Mouse (Mus musculus) cerebellum, adult 2 months (tissue): Measurements from ENCODE around the gene Slc7a14. TPM values are rescaled to one million over a fixed set of nuclear protein-coding genes. Genes with fewer than 3 reads are reported as not detected.
"Not testable (repeated sequence)": the region's sequence is repeated elsewhere in the genome, so short reads cannot be mapped to it uniquely, and the experiment has no call there.

Source experiments
- DNase-seq, 2 experiments: peaks; one replicate each; pipeline ENCODE4 v3.0.0; 2021
- H3K27ac ChIP-seq: fragments of 200-500 bp; 2 replicates; pipeline ENCODE4 v1.5.1; 2012; ENCODE audit warnings: low read length, control low read depth, inconsistent platforms; ENCODE audit not compliant: insufficient read depth
- H3K27me3 ChIP-seq: fragments of 200-500 bp; 2 replicates; pipeline ENCODE4 v1.6.1; 2012; ENCODE audit warnings: inconsistent platforms, mild to moderate bottlenecking, low read length, moderate library complexity; ENCODE audit not compliant: control insufficient read depth, insufficient read depth
- H3K4me1 ChIP-seq: fragments of 200-500 bp; 2 replicates; pipeline ENCODE4 v1.6.1; 2011; ENCODE audit warnings: low read length; ENCODE audit not compliant: control insufficient read depth, insufficient read depth
- H3K4me3 ChIP-seq: fragments of 200-500 bp; replicated peaks from 2 replicates; pipeline ENCODE3; 2011; ENCODE audit warnings: mild to moderate bottlenecking, low read depth, low read length, control low read depth; ENCODE audit not compliant: insufficient read depth
- CTCF ChIP-seq: fragments of 200-500 bp; IDR thresholded peaks from 2 replicates; pipeline ENCODE4 v1.5.1; 2011; ENCODE audit warnings: low read depth, mild to moderate bottlenecking, control low read depth, low read length, moderate library complexity, borderline replicate concordance; ENCODE audit not compliant: insufficient read depth
- POLR2A ChIP-seq: fragments of 200-500 bp; IDR thresholded peaks from 2 replicates; pipeline ENCODE4 v1.6.1; 2011; ENCODE audit warnings: low read length, control low read depth, borderline replicate concordance; ENCODE audit not compliant: insufficient read depth
- WGBS: fragments of 180-500 bp; shearing (Covaris S2); methylation state at CpG from one replicate; pipeline ENCODE4 v1.1.7; 2018; 5-methylcytosine and 5-hydroxymethylcytosine counted together
- polyA plus RNA-seq: library from polyadenylated mRNA; depleted of rRNA; stranded (reverse); fragments of >200 nt; gene quantifications from 2 replicates; pipeline ENCODE4 v1.2.3, GENCODE M21; 2012

The Slc7a14 gene
- polyA plus RNA-seq, 1 experiment: 30.0 TPM

DNA sequence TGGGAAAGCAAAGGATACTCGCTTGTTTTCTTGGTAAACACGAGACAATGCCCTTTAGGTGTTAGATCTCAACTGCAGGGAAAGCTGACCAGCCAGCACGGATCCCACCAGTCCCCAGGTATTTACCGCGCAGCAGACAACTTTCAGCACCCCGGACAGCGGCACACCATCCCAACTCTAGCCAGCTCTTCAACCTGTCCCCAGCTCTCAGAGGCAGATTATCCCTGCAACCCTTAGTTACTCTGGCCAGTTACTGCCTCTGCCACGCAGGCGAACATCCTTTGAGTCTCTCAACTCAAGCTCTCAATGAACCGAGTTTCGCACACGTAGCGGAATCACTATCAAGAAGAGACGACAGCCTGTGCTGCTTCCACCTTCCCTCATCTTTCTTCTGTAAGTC, 1.3 kb downstream of the Slc7a14 start:
- Histone ChIP-seq H3K4me1 (peaks cover 8% of the 10 kb centered on the region; the same call in 1 of the 2 replicates), H3K4me3 (peak overlapping the region; percentile 85), H3K27me3 (no peaks in the 10 kb centered on the region), H3K27ac (peak overlapping the region; percentile 89)
- DNase-seq: peak in 1 of 2 experiments; percentile 22
- 2% methylated on average over 14 of the region's 14 CpGs for WGBS
- TF ChIP-seq CTCF: no peak
- no peak for TF ChIP-seq POLR2A

DNA sequence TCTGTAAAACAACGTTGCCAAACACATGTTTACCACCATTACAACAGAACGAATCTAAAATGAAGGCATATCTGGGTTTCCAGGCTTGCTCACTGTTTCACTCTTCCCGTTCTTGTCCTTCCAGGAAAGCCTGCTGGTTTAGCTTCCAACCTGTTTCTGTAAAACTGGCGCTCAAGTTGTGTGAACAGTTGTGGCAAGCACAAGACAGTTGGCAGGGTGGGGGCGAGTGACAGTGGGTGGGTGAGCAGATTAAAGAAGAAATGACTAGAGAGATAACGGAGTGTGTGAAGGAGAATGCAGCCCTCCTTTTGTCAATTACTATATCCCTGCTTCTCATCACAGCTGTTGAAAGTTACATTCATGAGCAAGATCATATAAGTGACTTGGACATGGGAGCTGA, 2.2 kb downstream of the Slc7a14 start:
- WGBS: 31% methylated on average over 6 of the region's 6 CpGs
- H3K4me1 ChIP-seq: peaks cover 8% of the 10 kb centered on the region; the same call in 1 of the 2 replicates
- no peak overlapping the region for H3K27ac ChIP-seq
- TF ChIP-seq POLR2A: no peak
- TF ChIP-seq CTCF: no peak
- peak overlapping the region; percentile 26 for H3K4me3 ChIP-seq
- no peaks in the 10 kb centered on the region for H3K27me3 ChIP-seq
- DNase-seq: no peak

DNA sequence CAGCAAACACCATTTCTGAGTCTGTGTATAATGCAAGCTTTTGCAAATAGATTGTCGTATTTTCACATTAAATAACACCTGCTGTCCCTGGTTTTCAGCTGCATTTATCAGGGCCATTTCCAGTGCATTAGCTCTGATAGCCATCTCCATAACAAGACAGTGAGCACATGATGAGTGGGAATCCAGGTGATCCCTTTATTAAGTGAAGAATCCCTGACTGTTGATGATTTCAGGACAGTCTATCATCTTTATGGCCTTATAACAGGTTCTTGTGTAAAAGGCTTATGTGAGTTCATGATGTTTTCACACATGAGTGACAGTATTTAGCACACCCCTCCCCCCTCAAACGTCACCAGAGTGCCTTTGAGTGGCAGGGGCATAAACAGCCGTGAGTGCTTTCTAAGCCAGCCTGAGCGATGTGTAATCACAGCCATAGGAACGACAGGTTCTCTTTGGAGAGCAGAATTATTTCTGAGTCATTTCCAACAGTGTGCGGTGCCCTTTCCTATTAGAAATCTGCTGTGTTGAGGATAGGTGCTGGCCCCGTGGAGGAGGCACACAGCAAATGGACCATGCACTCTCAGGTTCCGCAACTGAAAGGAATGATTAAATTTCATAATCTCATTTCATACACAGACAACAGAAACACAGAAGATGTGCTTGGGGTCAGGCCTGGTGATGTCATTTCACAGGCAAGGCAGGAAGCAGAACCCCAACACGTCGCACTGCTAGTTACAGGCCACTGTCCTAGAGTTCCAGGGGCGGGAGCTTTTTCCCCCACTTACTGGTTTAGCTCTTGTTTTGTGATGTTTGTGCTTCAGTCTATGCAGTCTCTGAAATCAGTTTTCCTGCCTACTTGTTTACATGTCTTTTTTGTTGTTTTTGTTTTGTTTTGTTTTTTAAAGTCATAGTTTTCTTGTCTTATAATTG, 18.2 kb downstream of the Slc7a14 start:
- Histone ChIP-seq H3K27ac (no peak overlapping the region), H3K4me3 (no peak overlapping the region), H3K27me3 (no peaks in the 10 kb centered on the region), H3K4me1 (peaks cover 7% of the 10 kb centered on the region)
- TF ChIP-seq CTCF: no peak
- TF ChIP-seq POLR2A: no peak
- WGBS: 48% methylated on average over 11 of the region's 11 CpGs
- peak in 1 of 2 experiments; percentile 34 for DNase-seq

DNA sequence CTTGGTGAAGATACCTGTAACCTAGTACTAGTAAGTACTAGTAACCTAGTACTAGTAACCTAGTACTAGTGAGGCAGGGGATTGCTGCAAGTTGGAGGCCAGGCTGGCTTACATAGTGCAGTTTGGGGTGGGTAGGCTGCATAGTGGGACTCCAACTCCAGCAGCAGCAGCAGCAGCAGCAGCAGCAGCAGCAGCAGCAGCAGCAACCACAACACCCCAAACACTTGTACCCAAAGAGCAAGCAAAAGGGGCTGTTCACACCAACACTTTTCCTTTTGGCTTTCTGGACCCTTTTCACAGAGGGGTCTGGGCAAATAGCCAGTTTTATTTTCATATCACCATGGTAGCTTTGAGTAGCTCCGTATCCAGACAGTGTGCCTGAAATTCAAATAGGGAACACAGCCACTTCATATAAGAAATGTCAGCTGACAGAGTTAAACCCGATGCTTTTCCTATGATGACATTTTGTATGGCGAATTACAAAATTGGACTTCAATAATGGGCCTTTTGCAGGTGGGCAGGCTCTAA, 22.7 kb downstream of the Slc7a14 start:
- Histone ChIP-seq H3K27ac (no peak overlapping the region), H3K4me1 (peaks cover 7% of the 10 kb centered on the region), H3K4me3 (no peak overlapping the region), H3K27me3 (no peaks in the 10 kb centered on the region)
- 25% methylated on average over 3 of the region's 3 CpGs for WGBS
- TF ChIP-seq CTCF (no peak), POLR2A (no peak)
- no peak for DNase-seq

DNA sequence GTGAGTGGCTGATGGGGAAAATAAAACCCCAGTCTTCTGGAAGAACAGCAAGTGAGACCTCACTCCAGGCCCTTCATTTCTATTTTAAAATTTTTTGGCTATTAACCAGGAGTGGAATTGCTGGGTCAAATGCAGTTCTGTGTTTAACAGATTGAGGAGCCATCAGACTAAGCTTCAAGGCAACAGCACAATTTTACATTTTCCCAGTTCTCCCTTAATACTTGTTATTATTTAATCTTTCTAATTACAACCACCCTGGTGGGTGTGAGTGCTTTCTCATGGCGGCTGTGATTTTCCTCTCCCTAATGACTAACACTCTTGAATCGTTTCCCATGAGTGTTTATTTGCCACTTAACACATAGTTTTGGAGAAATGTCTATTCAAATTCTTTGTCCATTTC, 29.1 kb downstream of the Slc7a14 start:
- H3K27ac ChIP-seq: no peak overlapping the region; the same call in 1 of the 2 replicates

DNA sequence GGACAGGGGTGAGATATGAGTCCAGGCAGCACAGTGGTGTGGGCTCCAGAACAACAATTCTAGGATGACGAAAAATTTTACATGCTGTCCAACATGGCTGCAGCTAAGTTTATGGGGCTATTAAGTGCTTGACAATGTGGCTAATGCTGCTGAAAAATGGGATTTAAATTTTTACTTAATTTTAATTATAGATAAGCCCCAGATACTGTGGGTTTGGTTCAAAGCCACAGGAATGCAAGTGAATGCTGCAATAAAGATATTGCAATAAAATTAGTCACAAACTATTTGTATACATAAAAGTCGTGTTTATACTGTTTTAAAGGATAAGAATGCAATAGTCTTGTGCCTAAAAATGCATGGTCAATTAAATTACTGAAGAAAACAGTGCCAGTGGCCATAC, 35.3 kb downstream of the Slc7a14 start:
- no peak for TF ChIP-seq CTCF
- no peak for TF ChIP-seq POLR2A
- H3K27me3 ChIP-seq: no peaks in the 10 kb centered on the region
- H3K4me1 ChIP-seq: peaks cover 9% of the 10 kb centered on the region
- H3K4me3 ChIP-seq: no peak overlapping the region
- no peak for DNase-seq
- no peak overlapping the region for H3K27ac ChIP-seq
- 73% methylated on average over 2 of the region's 2 CpGs for WGBS

More for the DNA sequence above, 29.1 kb downstream of the Slc7a14 start:
- Histone ChIP-seq H3K4me1 (peaks cover 14% of the 10 kb centered on the region), H3K4me3 (no peak overlapping the region), H3K27me3 (no peaks in the 10 kb centered on the region)
- whole genome bisulfite sequencing: 12% methylated on average over 2 of the region's 2 CpGs
- TF ChIP-seq POLR2A (no peak), CTCF (no peak)
- peak in 1 of 2 experiments; percentile 61 for DNase-seq

DNA sequence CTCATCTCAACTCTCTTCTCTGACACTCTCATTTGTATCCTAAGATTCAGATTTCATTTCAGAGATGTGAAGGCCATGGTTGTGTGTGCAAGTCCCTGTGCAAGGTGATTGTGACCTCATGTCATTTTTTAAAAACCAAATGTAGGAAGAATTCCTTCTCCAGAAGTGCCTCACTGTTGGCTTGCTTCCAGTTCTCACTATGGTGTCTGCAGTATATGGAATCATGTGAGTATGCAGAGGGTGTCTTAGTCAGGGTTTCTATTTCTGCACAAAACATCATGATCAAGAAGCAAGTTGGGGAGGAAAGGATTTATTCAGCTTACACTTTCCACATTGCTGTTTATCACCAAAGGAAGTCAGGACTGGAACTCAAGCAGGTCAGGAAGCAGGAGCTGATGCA, 36.9 kb downstream of the Slc7a14 start:
- DNase-seq: peak in 1 of 2 experiments; percentile 36
- not testable (repeated sequence) for H3K27ac ChIP-seq

DNA sequence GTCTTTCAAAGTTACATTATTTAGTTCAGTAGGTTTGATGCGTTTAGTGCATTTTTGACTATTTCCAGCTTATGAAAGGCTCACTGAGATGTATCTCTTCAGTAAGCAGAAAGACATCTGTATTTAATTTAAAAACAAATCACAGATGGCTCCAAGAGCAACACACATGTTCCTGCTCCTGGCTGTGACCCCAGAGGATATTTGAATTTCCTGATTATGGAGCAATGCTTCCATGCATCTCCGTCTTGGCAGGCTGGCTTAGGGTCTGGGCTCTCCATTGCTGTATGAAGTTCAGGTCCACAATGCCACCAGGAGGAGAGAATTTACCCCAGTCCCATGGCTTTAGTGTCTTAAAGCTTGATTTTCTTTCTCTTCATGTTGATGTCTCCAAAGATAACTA, 37.5 kb downstream of the Slc7a14 start:
- TF ChIP-seq POLR2A (no peak), CTCF (no peak)
- H3K27ac ChIP-seq: no peak overlapping the region
- 80% methylated on average over 2 of the region's 2 CpGs for WGBS
- no peak for DNase-seq
- peaks cover 14% of the 10 kb centered on the region for H3K4me1 ChIP-seq
- no peaks in the 10 kb centered on the region for H3K27me3 ChIP-seq
- H3K4me3 ChIP-seq: no peak overlapping the region

More for the DNA sequence above, 36.9 kb downstream of the Slc7a14 start:
- H3K4me1 ChIP-seq: peaks cover 11% of the 10 kb centered on the region
- H3K4me3 ChIP-seq, H3K27me3 ChIP-seq: not testable (repeated sequence)
